Mouse (Mus musculus): ENCODE results near the gene Qpctl.

DNA sequence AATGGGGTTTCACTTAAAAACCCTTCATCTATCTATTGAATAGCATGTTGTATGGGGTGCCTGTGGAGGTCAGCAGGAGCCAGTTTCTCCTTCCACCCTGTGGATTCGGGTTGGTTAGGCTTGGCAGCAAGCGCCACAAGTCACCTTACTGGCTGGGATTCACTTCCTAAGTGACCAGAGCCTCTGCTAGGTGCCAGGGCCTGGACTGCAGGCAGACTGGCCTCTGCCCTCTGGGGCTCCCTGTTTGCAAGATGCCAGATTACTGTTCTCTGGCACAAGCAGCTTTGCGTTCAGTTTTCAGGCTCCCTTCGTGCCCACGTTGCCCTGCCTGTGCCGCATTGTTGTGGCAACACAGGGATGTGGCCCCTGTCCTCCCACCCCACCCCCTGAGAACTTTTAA is 24.4 kb downstream of the Qpctl start:
- TF ChIP-seq CTCF (conservative IDR thresholded peaks at IDR 0.05; ENCODE audit: insufficient read depth, insufficient read length, low read depth, low read length) (no peak), POLR2A (IDR thresholded peaks at IDR 0.05; ENCODE audit: low read depth, low read length) (no peak)

Data from kidney, adult 2 months (tissue).